8 mouse cellular contexts compared by ENCODE assay signal in the genomic region with DNA sequence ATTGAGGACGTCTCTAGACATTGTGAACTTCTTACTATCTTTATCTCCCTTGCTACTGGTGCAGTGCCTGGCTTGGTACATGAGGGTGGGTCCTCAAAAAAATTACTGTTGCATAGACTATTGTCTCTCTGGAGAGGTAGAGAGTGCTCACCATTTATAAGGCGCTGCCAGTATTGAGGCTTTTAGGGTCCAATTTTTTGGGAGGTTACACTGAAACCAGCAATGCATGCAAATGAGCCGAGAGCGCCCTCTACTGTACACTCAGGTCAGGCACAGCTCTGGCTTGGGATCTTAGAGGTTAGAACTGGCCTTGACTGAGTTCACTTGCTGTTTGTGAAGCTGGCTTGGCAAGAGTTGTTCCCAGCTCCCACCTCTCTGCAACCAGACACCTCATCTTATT. TPM values are rescaled to one million over a fixed set of nuclear protein-coding genes. Genes with fewer than 3 reads are reported as not detected.
DNase-seq lines count a peak whose midpoint lies in the region; ATAC-seq and TF ChIP-seq lines count a peak whose summit lies in the region.

No protein-coding gene starts in this region.

- peak; percentile 87 for TF ChIP-seq CTCF in G1E (IDR thresholded peaks at IDR 0.05; ENCODE audit: low read depth, low read length)

- H3K27ac ChIP-seq in embryonic facial prominence, embryonic 15.5 days (replicated peaks), result no peak overlapping the region

- no peak overlapping the region for H3K4me3 ChIP-seq in G1E (ENCODE audit: low read depth, low read length)
- no peak overlapping the region for H3K4me3 ChIP-seq in embryonic facial prominence, embryonic 15.5 days (replicated peaks)

- no peaks in the 10 kb centered on the region for H3K4me1 ChIP-seq in G1E (ENCODE audit: insufficient read depth, low read depth, low read length)
- H3K4me1 ChIP-seq in embryonic facial prominence, embryonic 15.5 days, result peaks cover 5% of the 10 kb centered on the region; the same call in 1 of the 2 replicates

- intact Hi-C loops in heart, postnatal 36 days (cut with DNase I), result loop anchor here (1.0 to 2.0 kb wide), 2 partner anchors 68 to 226 kb away; no protein-coding TSS in a partner anchor

- H3K27me3 ChIP-seq in G1E (ENCODE audit: insufficient read depth, low read length), result peaks cover 18% of the 10 kb centered on the region
- H3K27me3 ChIP-seq in embryonic facial prominence, embryonic 15.5 days, result peaks cover 5% of the 10 kb centered on the region; the same call in 1 of the 2 replicates

- DNase-seq in G1E (ENCODE audit: low spot score), result peak; percentile 69
- peak; percentile 92 for DNase-seq in brain, adult 2 months (ENCODE audit: low read depth, low spot score)
- peak; percentile 60 to 71 for DNase-seq in heart, postnatal 36 days
- peak; percentile 47 for DNase-seq in layer of hippocampus, adult 9-11 months
- peak; percentile 35 to 66 for DNase-seq in lung, postnatal 4 days
- peak; percentile 79 to 83 for DNase-seq in right cerebral cortex, postnatal 10 days (ENCODE audit: low spot score in 2 of 2)
- DNase-seq in T-cell, adult 2 months (ENCODE audit: low spot score), result no peak

- H3K36me3 ChIP-seq in G1E (replicated peaks), result no peaks in the 10 kb centered on the region
- H3K36me3 ChIP-seq in embryonic facial prominence, embryonic 15.5 days, result no peaks in the 10 kb centered on the region

- H3K9me3 ChIP-seq in G1E (replicated peaks), result no peaks in the 10 kb centered on the region
- H3K9me3 ChIP-seq in embryonic facial prominence, embryonic 15.5 days (replicated peaks), result no peaks in the 10 kb centered on the region

- no peak overlapping the region for H3K9ac ChIP-seq in embryonic facial prominence, embryonic 15.5 days

- no peak for ATAC-seq in G1E (ENCODE audit: extremely low read depth, insufficient number of reproducible peaks, low FRiP score, poor library complexity, severe bottlenecking)
- ATAC-seq in embryonic facial prominence, embryonic 15.5 days (ENCODE audit: insufficient number of reproducible peaks, low FRiP score, low TSS enrichment, low read depth), result 0 out of 2 replicates have a peak, but pooled peaks have one; percentile 44

- no peak overlapping the region for H3K4me2 ChIP-seq in embryonic facial prominence, embryonic 15.5 days (replicated peaks)

- WGBS in embryonic facial prominence, embryonic 15.5 days, result 13% methylated on average over 4 of the region's 4 CpGs

RNA-seq across cellular contexts. Expression of a gene that starts 51.5 kb away (rescaled TPM):
- total RNA-seq in G1E (2014; fragmentation: Nextera tagmentation), result not detected in 2 replicates
- total RNA-seq in G1E (2017), result 0.06 and 0.33 TPM in 2 replicates
- polyA plus RNA-seq in G1E (2012), result not detected in 2 replicates
- polyA plus RNA-seq in embryonic facial prominence, embryonic 15.5 days (2015; fragmentation: Nextera tagmentation; extraction: Ambion mirVana), result 1.4 and 1.5 TPM in 2 replicates
- total RNA-seq in heart, postnatal 36 days (2021), result 1 to 10 TPM; 2.8 to 4.1 TPM
